Mouse (Mus musculus) right cerebral cortex, postnatal 4 days (tissue): ENCODE measurements around the gene Pard3b.

Source experiments
- DNase-seq: peaks from one replicate; pipeline ENCODE4 v3.0.0-alpha.2; 2022

Gene Pard3b

DNA sequence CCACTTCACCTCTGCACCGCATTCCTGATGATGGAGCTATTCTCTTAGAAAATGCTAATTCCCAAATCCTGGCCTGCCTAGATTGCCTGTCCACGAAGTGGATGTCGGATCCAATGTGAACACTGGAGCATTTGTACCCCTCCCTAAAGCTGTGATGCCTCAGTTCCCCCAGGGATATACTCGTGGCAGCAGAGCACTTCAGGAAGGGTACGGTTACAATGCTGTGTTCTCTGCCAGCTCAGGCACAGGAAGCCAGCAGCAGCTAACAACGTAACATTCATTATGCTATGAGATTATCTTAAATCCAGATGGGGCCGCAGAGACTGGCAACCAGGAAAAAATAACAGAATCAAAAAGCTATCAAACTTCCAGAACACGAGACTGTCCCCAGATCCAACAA is 766.4 kb downstream of the Pard3b start:
- no peak for DNase-seq

DNA sequence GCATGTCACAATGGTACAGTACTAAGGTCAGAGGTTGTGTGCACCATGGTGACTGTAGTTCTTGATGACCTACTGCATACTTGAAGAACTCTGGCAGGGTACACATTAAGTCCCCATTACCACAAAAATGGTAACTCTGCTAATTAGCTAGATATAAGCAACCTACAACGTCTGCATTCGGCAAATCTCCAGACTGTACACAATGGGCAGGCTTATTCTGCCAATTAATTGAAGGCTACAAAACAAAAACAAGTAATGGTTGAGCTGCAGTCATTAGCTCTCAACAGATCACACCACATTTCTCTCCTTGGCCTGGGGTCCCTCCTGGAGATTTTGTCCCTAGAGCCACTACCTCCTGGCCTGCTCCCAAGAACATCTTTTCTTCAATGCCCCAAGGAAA is 772.7 kb downstream of the Pard3b start:
- no peak for DNase-seq

DNA sequence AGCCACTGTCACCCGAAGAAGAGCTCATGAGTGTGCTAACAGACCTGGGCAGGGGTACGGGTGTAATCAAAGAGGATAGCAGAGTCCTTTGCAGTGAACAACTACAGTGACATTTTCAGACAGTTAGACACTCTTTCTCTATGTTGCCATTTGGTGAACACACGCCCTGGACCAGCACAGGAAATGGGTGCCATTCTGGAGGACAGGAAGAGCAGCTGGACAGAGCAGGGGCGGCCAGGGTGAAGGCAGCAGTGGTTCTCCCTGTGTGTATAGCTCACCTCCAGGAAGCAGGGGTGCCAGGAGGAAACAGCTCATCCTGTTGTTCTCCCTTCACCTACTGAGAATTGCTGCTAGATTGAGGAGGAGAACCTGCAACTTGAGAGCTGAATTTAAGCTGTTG is 773.4 kb downstream of the Pard3b start:
- no peak for DNase-seq

DNA sequence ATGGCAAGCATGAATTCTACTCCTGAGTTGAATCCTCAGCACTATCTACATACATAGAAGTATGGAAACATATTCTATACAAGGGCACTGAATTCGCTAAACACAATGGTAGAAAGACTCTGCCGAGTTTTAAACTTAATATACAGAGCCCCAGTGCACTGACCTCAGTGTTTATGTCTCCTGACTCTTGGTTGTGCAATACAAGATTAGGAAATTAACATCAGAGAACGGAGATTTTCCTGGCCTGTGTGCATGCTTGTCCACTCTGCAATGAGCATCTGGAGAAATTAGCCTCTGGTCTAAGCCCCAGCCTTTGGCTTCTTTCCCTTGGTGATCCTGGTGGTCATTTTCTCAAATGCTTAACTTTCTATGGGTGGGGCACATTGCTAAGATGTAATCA is 774.4 kb downstream of the Pard3b start:
- DNase-seq, result no peak

GRCm38 (mm10) chr1:62414521-62414920 is 775.9 kb downstream of the Pard3b start:
- DNase-seq, result no peak

DNA sequence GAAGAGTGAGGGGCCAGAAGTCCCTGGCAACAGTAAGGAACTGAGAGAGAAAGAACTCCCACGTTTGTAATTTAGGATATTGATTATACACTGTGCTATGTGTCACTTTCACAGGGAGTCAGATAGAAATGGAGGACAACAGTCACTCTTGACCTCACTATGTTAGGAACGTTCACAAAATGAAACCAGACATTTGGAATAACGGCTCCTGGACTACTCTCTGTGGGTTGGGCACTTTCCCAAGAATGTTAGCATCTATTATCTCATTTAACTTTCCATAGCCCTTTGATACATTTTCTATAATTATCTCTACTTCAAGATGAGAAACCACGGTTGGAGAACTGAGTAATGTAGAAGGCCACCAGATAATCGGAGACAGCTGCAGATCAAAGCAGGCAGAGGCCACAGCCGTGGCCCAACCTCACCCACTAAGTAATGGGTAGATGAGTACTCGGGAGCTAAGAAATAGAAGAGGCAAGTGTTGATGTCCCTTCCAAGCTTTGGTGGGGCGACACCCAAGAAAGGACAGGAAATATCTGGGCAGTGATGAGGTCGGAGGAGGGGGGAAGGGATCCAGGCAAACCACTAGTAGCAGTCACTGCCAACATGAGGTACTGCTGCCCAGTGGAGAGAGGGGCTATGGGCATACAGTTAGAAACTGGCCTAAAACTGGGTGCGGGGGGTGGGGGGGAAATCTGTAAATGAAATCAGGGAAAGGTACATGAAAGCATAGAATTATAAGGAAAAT is 778.2 kb downstream of the Pard3b start:
- no peak for DNase-seq

GRCm38 (mm10) chr1:62422896-62423650 is 784.4 kb downstream of the Pard3b start:
- DNase-seq, result no peak

GRCm38 (mm10) chr1:62425369-62425768 is 786.7 kb downstream of the Pard3b start:
- no peak for DNase-seq

- DNase-seq, result no peak
Measured at GRCm38 (mm10) chr1:62428736-62429135, 790.1 kb downstream of the Pard3b start.

DNA sequence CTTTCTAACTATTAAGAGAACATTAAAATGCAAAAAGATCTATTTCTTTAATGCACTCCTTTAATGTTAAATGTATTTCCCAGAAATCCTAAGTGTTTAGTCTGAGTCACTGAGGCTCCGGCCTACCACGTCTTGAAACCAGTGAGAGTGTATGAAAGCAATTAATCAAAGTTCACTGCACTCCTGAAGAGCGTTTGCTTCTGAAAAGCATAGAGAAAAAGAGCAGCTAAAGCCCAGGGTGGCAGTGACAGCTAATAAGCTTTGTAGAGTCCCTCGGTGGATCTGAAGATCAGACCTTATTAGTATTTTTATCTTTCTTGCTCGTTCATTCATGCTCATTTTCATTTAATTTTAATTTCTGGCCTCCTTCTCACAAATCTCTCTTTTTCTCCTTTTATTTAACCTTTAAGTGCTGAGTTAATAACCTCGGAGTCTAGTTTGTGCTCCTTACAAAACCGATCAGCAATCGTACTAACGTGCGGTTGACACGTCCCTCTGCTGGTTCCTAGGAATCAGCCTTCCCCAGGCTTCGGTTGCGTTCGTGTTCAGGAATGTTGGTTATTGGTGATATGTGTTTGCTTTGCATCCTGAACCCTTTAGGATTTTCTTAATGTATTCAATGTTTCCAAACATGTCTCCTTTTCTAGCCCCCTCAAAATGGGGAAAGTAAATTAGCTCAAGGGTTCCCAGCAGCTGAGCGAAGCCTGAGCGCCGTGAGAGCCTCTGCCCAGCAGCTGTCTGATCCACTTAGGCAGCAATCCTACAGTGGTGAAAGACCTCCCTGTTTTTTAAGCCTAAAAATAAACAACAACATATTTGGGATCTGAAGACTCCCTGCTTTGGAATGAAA is 790.9 kb downstream of the Pard3b start:
- no peak for DNase-seq

- no peak for DNase-seq
Measured at GRCm38 (mm10) chr1:62431054-62431453, 792.4 kb downstream of the Pard3b start.

DNA sequence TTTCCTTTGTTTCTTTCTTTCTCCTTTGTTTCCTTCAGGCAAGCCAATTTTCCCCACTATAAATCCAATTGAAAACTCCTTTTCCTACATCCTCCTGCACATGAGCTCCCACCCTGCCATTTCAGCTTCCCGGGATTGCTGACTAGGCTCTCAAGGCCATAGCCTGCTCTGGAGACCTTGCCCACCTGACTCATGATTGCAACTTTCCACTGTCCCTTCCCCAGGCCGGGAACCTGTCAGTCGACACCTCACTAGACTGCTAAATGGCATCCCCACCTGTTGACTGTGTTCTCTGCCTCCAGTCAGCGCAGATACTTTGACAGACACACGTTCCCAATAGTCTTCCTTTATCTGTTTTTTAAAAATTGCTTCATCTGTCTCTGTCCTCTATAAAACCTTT is 795.3 kb downstream of the Pard3b start:
- no peak for DNase-seq

- DNase-seq, result no peak
Measured at GRCm38 (mm10) chr1:62435844-62436243, 797.2 kb downstream of the Pard3b start.

DNA sequence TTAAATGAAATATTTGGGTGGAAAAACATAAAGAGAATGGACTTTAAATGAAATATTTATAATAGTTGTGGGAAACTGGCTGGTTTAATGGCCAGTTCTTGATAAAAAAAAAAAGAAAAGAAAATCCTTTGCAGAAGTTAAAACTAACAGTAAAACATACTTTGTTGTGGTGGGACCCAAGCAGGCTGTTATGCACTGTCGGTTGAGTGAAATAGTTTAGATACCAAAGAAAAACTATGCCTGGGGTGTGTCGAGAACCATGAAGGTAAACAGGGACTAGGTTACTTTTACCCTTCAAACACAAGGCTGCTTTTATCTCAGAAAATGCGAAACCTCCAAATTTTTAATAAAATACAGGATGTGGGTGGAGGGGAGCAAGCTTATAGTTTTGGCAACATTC is 797.7 kb downstream of the Pard3b start:
- DNase-seq, result no peak

DNA sequence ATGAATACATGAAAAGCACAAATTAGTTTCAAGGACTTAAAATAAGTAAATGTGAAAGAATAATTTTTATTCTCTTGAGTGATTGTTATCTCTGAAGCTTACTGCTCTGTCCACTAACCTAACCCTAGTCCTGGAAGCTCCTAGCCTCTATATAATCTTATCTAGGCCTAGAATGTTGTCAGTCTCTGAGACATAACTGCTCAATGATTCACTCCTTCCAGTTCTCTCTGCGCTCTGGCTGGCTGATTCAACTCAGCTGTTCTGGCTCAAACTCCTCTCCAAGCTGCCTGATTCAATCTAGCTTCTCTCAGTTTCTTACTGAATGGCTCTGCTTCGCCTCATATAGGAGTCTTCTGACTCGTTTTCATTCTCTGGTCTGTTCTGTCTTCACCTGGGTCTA is 798.9 kb downstream of the Pard3b start:
- no peak for DNase-seq

DNA sequence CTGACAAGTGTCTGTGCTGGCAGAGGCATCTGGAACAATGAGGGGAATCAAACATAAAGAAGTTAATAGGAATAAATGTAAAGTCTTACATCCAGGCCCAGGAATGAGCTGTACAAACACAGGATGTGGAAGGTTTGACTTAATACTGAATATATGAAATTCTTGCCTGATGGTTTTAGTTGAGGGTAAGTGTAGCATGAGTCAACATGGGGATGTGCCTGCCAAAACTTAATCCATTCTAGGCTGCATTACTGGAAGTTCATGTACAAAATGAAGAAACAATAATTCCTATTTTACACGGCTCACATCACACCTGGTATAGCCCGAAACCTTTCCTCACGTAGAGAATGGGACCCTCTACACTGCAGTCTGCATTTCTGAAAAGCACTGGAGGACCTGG is 805.8 kb downstream of the Pard3b start:
- no peak for DNase-seq

DNA sequence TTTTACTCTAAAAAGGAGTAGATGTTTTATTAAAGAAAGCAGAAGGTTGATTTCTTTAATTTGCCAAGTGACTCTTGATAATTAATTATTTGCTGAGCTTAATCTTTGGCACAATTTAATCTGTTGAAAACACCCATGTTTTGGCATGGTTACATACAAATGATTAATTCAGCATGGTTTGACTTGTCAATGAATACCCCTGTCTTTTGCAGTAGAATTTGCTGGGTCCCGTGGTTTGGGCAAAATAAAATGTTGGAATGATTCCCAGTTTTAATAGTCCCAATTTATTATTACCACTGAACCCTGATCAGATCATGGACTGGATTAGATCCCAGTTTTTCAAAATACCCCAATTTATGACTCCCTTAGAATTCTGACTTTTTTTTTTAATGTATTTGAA is 808.2 kb downstream of the Pard3b start:
- no peak for DNase-seq

DNA sequence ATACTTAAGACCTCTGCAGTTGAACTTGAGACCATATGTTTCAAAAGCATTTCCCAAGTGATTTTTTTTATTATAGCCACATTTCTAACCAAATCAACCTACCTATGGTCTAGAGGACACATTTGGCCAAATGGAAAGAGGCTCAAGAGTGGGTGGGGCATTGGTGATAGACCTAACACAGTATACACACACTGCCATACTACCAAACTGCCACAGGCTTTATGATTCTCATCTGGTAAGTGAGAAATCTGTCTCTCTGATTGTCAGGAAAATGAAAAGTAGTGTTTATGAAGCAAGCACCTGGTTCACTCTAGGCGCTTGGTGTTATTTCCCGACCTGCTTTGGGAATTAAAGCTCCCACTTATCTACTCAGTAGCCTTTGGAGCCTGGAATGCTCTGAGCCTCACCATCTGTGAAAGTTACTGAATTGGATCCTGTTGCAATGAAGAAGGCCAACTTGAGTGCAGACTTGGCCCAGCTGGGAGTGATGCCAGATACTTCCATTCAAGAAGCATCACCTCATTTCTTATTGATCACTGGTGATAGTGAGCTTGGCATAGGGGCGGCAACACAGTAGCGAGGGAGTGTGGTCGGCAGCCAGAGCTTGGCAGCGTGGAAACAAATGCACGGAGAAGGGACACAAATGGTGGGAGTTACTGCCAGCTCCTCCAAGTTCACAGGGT is 810.7 kb downstream of the Pard3b start:
- DNase-seq, result no peak

GRCm38 (mm10) chr1:62465536-62465935 is 826.9 kb downstream of the Pard3b start:
- no peak for DNase-seq

GRCm38 (mm10) chr1:62466544-62466943 is 827.9 kb downstream of the Pard3b start:
- no peak for DNase-seq

GRCm38 (mm10) chr1:62483059-62483458 is 844.4 kb downstream of the Pard3b start:
- no peak for DNase-seq

DNA sequence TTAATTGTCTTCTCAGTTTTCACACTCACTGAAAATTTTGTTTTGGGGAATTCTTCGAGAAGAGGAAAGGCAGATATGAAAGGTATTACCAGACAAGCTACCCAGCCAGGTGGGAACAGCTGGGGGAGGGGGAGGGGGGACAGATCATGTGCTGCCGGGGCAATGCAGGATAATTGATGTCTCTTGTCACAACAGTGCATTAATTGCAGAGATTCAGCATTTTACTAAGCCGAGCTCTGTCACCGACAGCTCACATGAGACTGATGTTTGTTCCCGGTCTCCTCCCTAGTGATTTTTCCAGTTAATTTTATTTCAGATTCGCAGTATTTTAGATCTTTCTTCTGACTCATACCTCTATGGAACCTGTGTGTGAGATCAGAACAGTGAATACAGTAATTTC is 850.2 kb downstream of the Pard3b start:
- no peak for DNase-seq

- DNase-seq, result no peak
Measured at GRCm38 (mm10) chr1:62499146-62499545, 860.5 kb downstream of the Pard3b start.
